Comparison of ENCODE assay signal across 20 mouse cellular contexts in genomic region chr4:109256791-109257190, GRCm38 (mm10). TPM values are rescaled to one million over a fixed set of nuclear protein-coding genes. Genes with fewer than 3 reads are reported as not detected.
DNase-seq lines count a peak whose midpoint lies in the region; ATAC-seq and TF ChIP-seq lines count a peak whose summit lies in the region.
"Had no signal": no experiment of that assay in that cellular context is flagged by ENCODE, and none has a peak within 500 bp of the region (broad histone marks: within the 10 kb centered on the region; RNA-seq: fewer than 3 reads in every experiment).

No protein-coding gene starts in this region.

- no peak overlapping the region for H3K27ac ChIP-seq in intestine, embryonic 16.5 days (ENCODE audit: low read length)
- no peak overlapping the region for H3K27ac ChIP-seq in intestine, embryonic 15.5 days
- no peak overlapping the region for H3K27ac ChIP-seq in thymus, adult 2 months (ENCODE audit: control insufficient read depth, insufficient read depth, low read length)
- H3K27ac ChIP-seq in liver, embryonic 16.5 days (ENCODE audit: low read length), result peak overlapping the region; percentile 20; the same call in 1 of the 2 replicates
- H3K27ac ChIP-seq: embryonic facial prominence, embryonic 13.5 days; forebrain, embryonic 13.5 days; heart, embryonic 13.5 days had no signal

- ATAC-seq in intestine, embryonic 16.5 days, result peak; percentile 43; the same call in 1 of the 2 replicates
- ATAC-seq in intestine, embryonic 15.5 days, result no peak
- no peak for ATAC-seq in liver, embryonic 16.5 days (ENCODE audit: low read depth)
- ATAC-seq: activated CD4-positive, CD25-positive, alpha-beta regulatory T cell, adult 4 months; forebrain, embryonic 13.5 days; forebrain, postnatal 0 days; Patski had no signal

- H3K4me3 ChIP-seq in intestine, embryonic 16.5 days (ENCODE audit: low read length), result no peak overlapping the region
- H3K4me3 ChIP-seq in intestine, embryonic 15.5 days (replicated peaks), result no peak overlapping the region
- H3K4me3 ChIP-seq in thymus, adult 2 months (ENCODE audit: control insufficient read depth, insufficient read depth, low read length), result no peak overlapping the region
- H3K4me3 ChIP-seq in liver, embryonic 16.5 days (ENCODE audit: low read depth, low read length), result no peak overlapping the region
- H3K4me3 ChIP-seq: embryonic facial prominence, embryonic 13.5 days; forebrain, embryonic 13.5 days; heart, embryonic 13.5 days had no signal

- H3K27me3 ChIP-seq in intestine, embryonic 16.5 days (replicated peaks; ENCODE audit: control insufficient read depth, insufficient read depth, low read length), result no peaks in the 10 kb centered on the region
- no peaks in the 10 kb centered on the region for H3K27me3 ChIP-seq in intestine, embryonic 15.5 days (replicated peaks)
- no peaks in the 10 kb centered on the region for H3K27me3 ChIP-seq in thymus, adult 2 months (ENCODE audit: control insufficient read depth, insufficient read depth, low read length)
- no peaks in the 10 kb centered on the region for H3K27me3 ChIP-seq in liver, embryonic 16.5 days (ENCODE audit: control insufficient read depth, insufficient read depth, low read depth, low read length)
- H3K27me3 ChIP-seq: embryonic facial prominence, embryonic 13.5 days; forebrain, embryonic 13.5 days; heart, embryonic 13.5 days; Patski had no signal

- no peaks in the 10 kb centered on the region for H3K9me3 ChIP-seq in intestine, embryonic 16.5 days (ENCODE audit: control insufficient read depth, low read length)
- no peaks in the 10 kb centered on the region for H3K9me3 ChIP-seq in intestine, embryonic 15.5 days
- no peaks in the 10 kb centered on the region for H3K9me3 ChIP-seq in liver, embryonic 16.5 days (replicated peaks; ENCODE audit: control insufficient read depth, low read length)
- H3K9me3 ChIP-seq: embryonic facial prominence, embryonic 13.5 days; forebrain, embryonic 13.5 days; heart, embryonic 13.5 days had no signal

- H3K4me2 ChIP-seq in intestine, embryonic 16.5 days (ENCODE audit: low read depth, low read length), result no peak overlapping the region
- no peak overlapping the region for H3K4me2 ChIP-seq in intestine, embryonic 15.5 days (replicated peaks)
- H3K4me2 ChIP-seq in liver, embryonic 16.5 days (ENCODE audit: low read depth, low read length), result no peak overlapping the region
- H3K4me2 ChIP-seq: embryonic facial prominence, embryonic 13.5 days; forebrain, embryonic 13.5 days; heart, embryonic 13.5 days had no signal

- DNase-seq in thymus, postnatal 4 days, result peak; percentile 14
- DNase-seq in thymus, adult 2 months, result no peak
- DNase-seq in spleen, adult 18-20 months, result no peak
- DNase-seq in retina, postnatal 1 day, result no peak
- DNase-seq: adrenal gland, postnatal 14 days; cerebellum, adult 18-20 months; cerebellum, adult 9-11 months; cerebellum, postnatal 36 days; forebrain, postnatal 0 days; gastrocnemius, postnatal 14 days; heart, postnatal 36 days had no signal

- H3K4me1 ChIP-seq in intestine, embryonic 16.5 days (ENCODE audit: control insufficient read depth, insufficient read depth, low read length), result no peaks in the 10 kb centered on the region
- peaks cover under 1% of the 10 kb centered on the region; the same call in 1 of the 2 replicates for H3K4me1 ChIP-seq in intestine, embryonic 15.5 days (replicated peaks)
- peaks cover 19% of the 10 kb centered on the region for H3K4me1 ChIP-seq in thymus, adult 2 months (replicated peaks; ENCODE audit: control insufficient read depth, insufficient read depth, low read length)
- H3K4me1 ChIP-seq in liver, embryonic 16.5 days (ENCODE audit: control insufficient read depth, low read depth, low read length), result peaks cover 25% of the 10 kb centered on the region
- H3K4me1 ChIP-seq: embryonic facial prominence, embryonic 13.5 days; forebrain, embryonic 13.5 days had no signal

- no peaks in the 10 kb centered on the region for H3K36me3 ChIP-seq in intestine, embryonic 16.5 days (ENCODE audit: control insufficient read depth, insufficient read depth, low read length)
- no peaks in the 10 kb centered on the region for H3K36me3 ChIP-seq in intestine, embryonic 15.5 days
- no peaks in the 10 kb centered on the region for H3K36me3 ChIP-seq in thymus, adult 2 months (ENCODE audit: control insufficient read depth, insufficient read depth, low read length)
- no peaks in the 10 kb centered on the region for H3K36me3 ChIP-seq in liver, embryonic 16.5 days (ENCODE audit: control insufficient read depth, insufficient read depth)
- H3K36me3 ChIP-seq: embryonic facial prominence, embryonic 13.5 days; heart, embryonic 13.5 days had no signal

- no peak for TF ChIP-seq CTCF in thymus, adult 2 months (IDR thresholded peaks at IDR 0.05; ENCODE audit: borderline replicate concordance, control insufficient read depth, extremely low read depth, insufficient read depth, low read length, poor library complexity)

- 83% methylated on average over 6 of the region's 6 CpGs for WGBS in intestine, embryonic 16.5 days
- 78% methylated on average over 6 of the region's 6 CpGs for WGBS in intestine, embryonic 15.5 days
- WGBS in thymus, adult 2 months, result 95% methylated on average over 6 of the region's 6 CpGs
- WGBS in liver, embryonic 16.5 days (ENCODE audit: insufficient replicate concordance), result 84% methylated on average over 6 of the region's 6 CpGs

- H3K9ac ChIP-seq in intestine, embryonic 16.5 days (ENCODE audit: low read depth, low read length), result no peak overlapping the region
- no peak overlapping the region for H3K9ac ChIP-seq in intestine, embryonic 15.5 days
- H3K9ac ChIP-seq in liver, embryonic 16.5 days (ENCODE audit: low read depth, low read length), result no peak overlapping the region
- H3K9ac ChIP-seq: embryonic facial prominence, embryonic 13.5 days; forebrain, embryonic 13.5 days; forebrain, postnatal 0 days; heart, embryonic 13.5 days had no signal

- TF ChIP-seq POLR2A in thymus, adult 2 months (IDR thresholded peaks at IDR 0.05; ENCODE audit: control insufficient read depth, extremely low read depth, insufficient read depth, low read length, poor library complexity), result no peak

RNA-seq across cellular contexts. Expression of gene Calr4, which starts 22.5 kb away (rescaled TPM):
- polyA plus RNA-seq in intestine, embryonic 16.5 days (2015; fragmentation: Nextera tagmentation; extraction: Ambion mirVana), result 0.16 TPM in 1 of 2 replicates, not detected in the other
- 0.13 and 0.15 TPM in 2 replicates for polyA plus RNA-seq in intestine, embryonic 15.5 days (2015; fragmentation: Nextera tagmentation; extraction: Ambion mirVana)
- polyA plus RNA-seq in thymus, adult 2 months (2012; rRNA removed), result 0.10 TPM in 1 of 2 replicates, not detected in the other
- polyA plus RNA-seq in liver, embryonic 16.5 days (2015; fragmentation: Nextera tagmentation; extraction: Ambion mirVana), result not detected in 2 replicates
- polyA plus RNA-seq: activated CD4-positive, CD25-positive, alpha-beta regulatory T cell, adult 4 months; heart, postnatal 0 days; Patski had no signal

RNA-seq across cellular contexts. Expression of gene Eps15, which starts 23.3 kb away (rescaled TPM):
- 26.4 and 27.9 TPM in 2 replicates for polyA plus RNA-seq in intestine, embryonic 16.5 days (2015; fragmentation: Nextera tagmentation; extraction: Ambion mirVana)
- 30.4 and 35.1 TPM in 2 replicates for polyA plus RNA-seq in intestine, embryonic 15.5 days (2015; fragmentation: Nextera tagmentation; extraction: Ambion mirVana)
- 14.1 and 16.0 TPM in 2 replicates for polyA plus RNA-seq in thymus, adult 2 months (2012; rRNA removed)
- 35.7 and 37.5 TPM in 2 replicates for polyA plus RNA-seq in liver, embryonic 16.5 days (2015; fragmentation: Nextera tagmentation; extraction: Ambion mirVana)

RNA-seq across cellular contexts. Expression of gene Osbpl9, which starts 54.7 kb away (rescaled TPM):
- polyA plus RNA-seq in intestine, embryonic 16.5 days (2015; fragmentation: Nextera tagmentation; extraction: Ambion mirVana), result 50.4 and 53.5 TPM in 2 replicates
- 48.7 and 56.1 TPM in 2 replicates for polyA plus RNA-seq in intestine, embryonic 15.5 days (2015; fragmentation: Nextera tagmentation; extraction: Ambion mirVana)
- polyA plus RNA-seq in thymus, adult 2 months (2012; rRNA removed), result 87.0 and 93.2 TPM in 2 replicates
- 27.2 and 28.6 TPM in 2 replicates for polyA plus RNA-seq in liver, embryonic 16.5 days (2015; fragmentation: Nextera tagmentation; extraction: Ambion mirVana)
